9 mouse cellular contexts compared by ENCODE assay signal in genomic region chr5:118421884-118422821, GRCm38 (mm10).
DNase-seq lines count a peak whose midpoint lies in the region; ATAC-seq and TF ChIP-seq lines count a peak whose summit lies in the region.
"Had no signal": no experiment of that assay in that cellular context is flagged by ENCODE, and none has a peak within 500 bp of the region (broad histone marks: within the 10 kb centered on the region; RNA-seq: fewer than 3 reads in every experiment).

No protein-coding gene starts in this region.

- 0 out of 2 replicates have a peak, but pooled peaks cover 4% of the 10 kb centered on the region for H3K27me3 ChIP-seq in E14TG2a.4 (ENCODE audit: insufficient read depth, low read length)
- no peaks in the 10 kb centered on the region for H3K27me3 ChIP-seq in forebrain, embryonic 14.5 days (replicated peaks; ENCODE audit: control insufficient read depth, insufficient read depth, low read length)
- no peaks in the 10 kb centered on the region for H3K27me3 ChIP-seq in intestine, embryonic 15.5 days (replicated peaks)
- no peaks in the 10 kb centered on the region for H3K27me3 ChIP-seq in midbrain, embryonic 16.5 days (ENCODE audit: control insufficient read depth, insufficient read depth, low read depth, low read length)

- WGBS in forebrain, embryonic 14.5 days, result 42% methylated on average over 31 of the region's 32 CpGs
- WGBS in intestine, embryonic 15.5 days, result 51% methylated on average over 32 of the region's 32 CpGs
- 45% methylated on average over 32 of the region's 32 CpGs for WGBS in midbrain, embryonic 16.5 days

- H3K4me3 ChIP-seq in E14TG2a.4 (replicated peaks; ENCODE audit: low read length), result peak overlapping the region; percentile 32; the same call in 1 of the 2 replicates
- H3K4me3 ChIP-seq in forebrain, embryonic 14.5 days (ENCODE audit: low read depth, low read length), result peak overlapping the region; percentile 25
- no peak overlapping the region for H3K4me3 ChIP-seq in intestine, embryonic 15.5 days (replicated peaks)
- peak overlapping the region; percentile 39 for H3K4me3 ChIP-seq in midbrain, embryonic 16.5 days (ENCODE audit: low read depth, low read length)

- peak overlapping the region; percentile 61 for H3K4me2 ChIP-seq in forebrain, embryonic 14.5 days (ENCODE audit: low read length)
- H3K4me2 ChIP-seq in intestine, embryonic 15.5 days (replicated peaks), result peak overlapping the region; percentile 37
- peak overlapping the region; percentile 79 for H3K4me2 ChIP-seq in midbrain, embryonic 16.5 days (ENCODE audit: low read length)

- DNase-seq in cerebellum, adult 11-12 months, result peak; percentile 37
- peak; percentile 96 for DNase-seq in forebrain, embryonic 14.5 days (ENCODE audit: low spot score)
- DNase-seq in left cerebral cortex, adult 9 months (ENCODE audit: low spot score in 2 of 2), result peak; percentile 75 to 87
- DNase-seq in spleen, adult 12 weeks (ENCODE audit: low spot score), result no peak

- no peaks in the 10 kb centered on the region for H3K36me3 ChIP-seq in E14TG2a.4 (ENCODE audit: insufficient read depth, low read length)
- no peaks in the 10 kb centered on the region for H3K36me3 ChIP-seq in forebrain, embryonic 14.5 days (ENCODE audit: control insufficient read depth, insufficient read depth, low read length)
- H3K36me3 ChIP-seq in intestine, embryonic 15.5 days, result no peaks in the 10 kb centered on the region
- H3K36me3 ChIP-seq in midbrain, embryonic 16.5 days (ENCODE audit: control insufficient read depth, insufficient read depth, low read length), result no peaks in the 10 kb centered on the region

- peak overlapping the region; percentile 55 for H3K9ac ChIP-seq in forebrain, embryonic 14.5 days (ENCODE audit: low read length)
- H3K9ac ChIP-seq in intestine, embryonic 15.5 days, result no peak overlapping the region
- peak overlapping the region; percentile 73 for H3K9ac ChIP-seq in midbrain, embryonic 16.5 days (ENCODE audit: low read depth, low read length)
- H3K9ac ChIP-seq: liver, embryonic 14.5 days had no signal

- no peak for TF ChIP-seq CTCF in E14TG2a.4 (conservative IDR thresholded peaks at IDR 0.05; ENCODE audit: low read length)

- no peaks in the 10 kb centered on the region for H3K9me3 ChIP-seq in E14TG2a.4 (ENCODE audit: low read length)
- H3K9me3 ChIP-seq in forebrain, embryonic 14.5 days (replicated peaks; ENCODE audit: control insufficient read depth, low read length), result no peaks in the 10 kb centered on the region
- no peaks in the 10 kb centered on the region for H3K9me3 ChIP-seq in intestine, embryonic 15.5 days
- H3K9me3 ChIP-seq in midbrain, embryonic 16.5 days (replicated peaks; ENCODE audit: control insufficient read depth, low read length, poor library complexity, severe bottlenecking), result no peaks in the 10 kb centered on the region

- H3K27ac ChIP-seq in forebrain, embryonic 14.5 days (ENCODE audit: low read depth, low read length), result peak overlapping the region; percentile 86
- no peak overlapping the region for H3K27ac ChIP-seq in intestine, embryonic 15.5 days
- peak overlapping the region; percentile 87 for H3K27ac ChIP-seq in midbrain, embryonic 16.5 days (ENCODE audit: low read length)
- H3K27ac ChIP-seq: liver, embryonic 14.5 days had no signal

- H3K4me1 ChIP-seq in E14TG2a.4 (replicated peaks; ENCODE audit: low read depth, low read length), result peaks cover 31% of the 10 kb centered on the region
- H3K4me1 ChIP-seq in forebrain, embryonic 14.5 days (ENCODE audit: control insufficient read depth, insufficient read depth, low read length), result peaks cover 16% of the 10 kb centered on the region
- H3K4me1 ChIP-seq in intestine, embryonic 15.5 days (replicated peaks), result peaks cover 17% of the 10 kb centered on the region
- H3K4me1 ChIP-seq in midbrain, embryonic 16.5 days (ENCODE audit: control insufficient read depth, insufficient read depth, low read length), result peaks cover 14% of the 10 kb centered on the region

- peak; percentile 96 for ATAC-seq in forebrain, embryonic 14.5 days
- peak; percentile 37; the same call in 1 of the 2 replicates for ATAC-seq in intestine, embryonic 15.5 days
- peak; percentile 92 for ATAC-seq in midbrain, embryonic 16.5 days
- no peak for ATAC-seq in monocyte, adult 5-6 weeks (replicated peaks; ENCODE audit: insufficient number of reproducible peaks, low FRiP score, low TSS enrichment, poor library complexity, severe bottlenecking)
